Mouse (Mus musculus): ENCODE data around the gene Il10rb. TPM values are rescaled to one million over a fixed set of nuclear protein-coding genes. Genes with fewer than 3 reads are reported as not detected.

Il10rb gene
- total RNA-seq, 2 experiments from 2014 or later: 6.2 to 7.9 TPM

DNA sequence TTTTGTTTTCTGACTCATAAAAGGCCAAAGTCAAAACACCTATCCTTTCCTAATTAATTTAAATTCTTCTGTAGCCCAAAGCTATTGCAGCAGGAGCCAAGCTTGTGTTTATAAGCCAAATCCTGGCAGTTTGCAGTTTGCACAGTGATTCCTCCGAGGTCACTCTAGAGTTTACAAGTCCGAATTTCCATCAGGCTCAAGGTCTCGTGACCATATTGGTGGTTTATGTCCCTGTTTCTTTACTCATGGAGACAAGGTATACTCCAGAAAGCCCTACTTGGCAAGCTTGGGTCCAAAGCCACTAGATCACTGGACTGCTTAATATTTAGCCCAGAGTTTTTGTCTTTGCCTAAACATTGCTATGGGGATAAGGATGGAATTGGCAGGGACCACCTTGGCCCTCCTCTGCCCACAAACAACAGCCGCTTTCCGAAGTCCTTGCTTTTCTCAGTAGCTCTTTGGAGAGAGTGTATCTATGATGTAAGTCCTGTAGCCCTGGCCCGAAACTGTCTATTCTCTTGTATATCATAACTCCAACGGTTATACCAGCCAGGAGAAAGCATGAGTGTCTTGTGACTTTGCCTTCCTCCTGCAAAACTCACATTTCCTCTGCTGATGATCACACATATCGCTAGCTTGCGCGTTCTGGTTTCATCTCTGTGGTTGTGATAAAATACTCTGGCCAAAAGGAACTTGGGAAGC lies 19.4 kb upstream of the Il10rb start:
- H3K4me3 ChIP-seq: no peak overlapping the region
- DNase-seq: no peak
- peak overlapping the region; percentile 28; the same call in 1 of the 2 replicates for H3K27ac ChIP-seq
- intact Hi-C loops (cut with DNase I): no loop called here
- TF ChIP-seq CTCF (IDR thresholded peaks at IDR 0.05): no peak

DNA sequence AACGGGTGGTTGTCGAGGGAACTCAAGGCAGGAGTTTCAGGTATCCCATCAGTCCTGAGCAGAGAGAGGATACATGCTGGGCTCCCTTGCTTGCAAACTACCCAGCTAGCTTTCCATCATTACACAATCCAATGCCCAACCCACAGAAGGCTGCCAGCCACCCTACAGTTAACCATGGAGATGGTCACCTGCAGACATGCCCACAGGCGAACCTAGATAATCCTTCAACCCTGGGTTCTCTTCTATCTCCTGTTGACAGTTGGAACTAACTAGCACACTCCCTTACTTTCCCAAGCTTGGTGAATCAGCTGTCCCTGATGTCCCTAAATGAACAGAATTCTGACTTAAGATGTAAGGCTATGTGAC lies 18.9 kb upstream of the Il10rb start:
- intact Hi-C loops (cut with DNase I): no loop called here
- DNase-seq: no peak
- Histone ChIP-seq H3K27ac (no peak overlapping the region), H3K4me3 (no peak overlapping the region)
- TF ChIP-seq CTCF (IDR thresholded peaks at IDR 0.05): no peak

- no peak overlapping the region for H3K4me3 ChIP-seq
- DNase-seq: no peak
- no peak overlapping the region for H3K27ac ChIP-seq
- TF ChIP-seq CTCF (IDR thresholded peaks at IDR 0.05): peak; percentile 64
- intact Hi-C loops (cut with DNase I): loop anchor here (1.0 kb wide), 1 partner anchor 32 kb away; no protein-coding TSS in a partner anchor
Measured at GRCm38 (mm10) chr16:91390100-91390499, 15.9 kb upstream of the Il10rb start.

DNA sequence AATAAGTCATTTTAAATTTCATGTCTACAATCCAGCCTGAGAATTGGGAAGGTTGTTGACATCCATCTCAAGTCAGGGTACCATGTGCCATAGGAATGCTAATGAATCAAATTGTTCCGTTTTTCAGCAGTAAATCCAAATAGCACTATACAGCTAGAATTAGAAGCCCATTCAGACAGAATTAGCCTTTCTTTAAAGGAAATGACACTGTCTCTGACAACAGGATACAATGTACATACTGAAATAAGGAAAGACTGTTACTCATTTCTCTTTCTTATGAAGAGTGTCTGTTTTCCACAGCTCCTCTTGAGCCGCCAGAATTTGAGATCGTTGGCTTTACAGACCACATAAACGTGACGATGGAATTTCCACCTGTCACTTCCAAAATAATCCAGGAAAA lies 14.5 kb upstream of the Il10rb start, which contains the start of gene Gm21970:
Gm21970 (plus strand) TSS at position 301 of the 400 bp plus-strand sequence.
- TF ChIP-seq CTCF (IDR thresholded peaks at IDR 0.05): no peak
- H3K4me3 ChIP-seq: no peak within 1 kb of the TSS
- H3K27ac ChIP-seq: no peak within 1 kb of the TSS
- DNase-seq: no peak
- intact Hi-C loops (cut with DNase I): no loop called here

GRCm38 (mm10) chr16:91394826-91395410 lies 11.0 kb upstream of the Il10rb start:
- Histone ChIP-seq H3K27ac (no peak overlapping the region), H3K4me3 (no peak overlapping the region)
- TF ChIP-seq CTCF (IDR thresholded peaks at IDR 0.05): no peak
- intact Hi-C loops (cut with DNase I): no loop called here
- DNase-seq: no peak

DNA sequence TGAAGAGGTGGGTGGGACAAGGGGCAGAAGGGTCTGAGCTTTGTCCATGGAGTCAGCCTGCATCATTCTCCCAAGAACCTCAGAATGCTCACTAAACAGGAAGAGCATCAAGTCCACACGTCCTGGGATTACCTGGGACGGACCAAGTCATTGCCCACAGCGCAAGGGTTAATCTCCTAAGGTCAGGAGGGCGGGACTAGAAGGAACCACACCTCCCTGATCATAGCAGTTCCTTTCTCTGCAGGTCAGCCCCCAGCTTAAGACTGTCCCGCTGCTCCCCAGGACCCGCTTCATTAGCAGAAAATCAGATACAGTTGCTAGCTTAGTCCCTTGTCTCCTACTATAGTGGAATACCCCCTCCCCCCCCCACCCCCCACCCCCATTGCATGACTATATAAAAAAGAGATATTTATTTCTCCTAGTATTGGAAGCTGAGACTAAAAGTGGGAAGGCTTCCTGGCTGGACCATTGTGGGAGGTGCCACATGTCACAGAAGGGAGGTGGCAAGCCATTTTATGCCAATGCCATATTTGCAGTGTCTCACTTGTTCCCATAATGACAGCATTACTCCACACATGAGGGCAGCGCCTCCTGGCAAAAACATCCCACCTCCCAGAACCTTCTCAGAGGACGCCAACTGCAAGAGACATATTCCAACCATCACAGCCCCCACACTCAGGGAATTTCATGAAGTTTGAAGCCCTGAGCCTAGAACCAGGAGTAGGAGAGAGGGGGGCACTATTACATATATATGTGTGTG lies 10.2 kb upstream of the Il10rb start:
- no peak for DNase-seq
- H3K27ac ChIP-seq: no peak overlapping the region
- no peak for TF ChIP-seq CTCF (IDR thresholded peaks at IDR 0.05)
- intact Hi-C loops (cut with DNase I): no loop called here
- H3K4me3 ChIP-seq: no peak overlapping the region

DNA sequence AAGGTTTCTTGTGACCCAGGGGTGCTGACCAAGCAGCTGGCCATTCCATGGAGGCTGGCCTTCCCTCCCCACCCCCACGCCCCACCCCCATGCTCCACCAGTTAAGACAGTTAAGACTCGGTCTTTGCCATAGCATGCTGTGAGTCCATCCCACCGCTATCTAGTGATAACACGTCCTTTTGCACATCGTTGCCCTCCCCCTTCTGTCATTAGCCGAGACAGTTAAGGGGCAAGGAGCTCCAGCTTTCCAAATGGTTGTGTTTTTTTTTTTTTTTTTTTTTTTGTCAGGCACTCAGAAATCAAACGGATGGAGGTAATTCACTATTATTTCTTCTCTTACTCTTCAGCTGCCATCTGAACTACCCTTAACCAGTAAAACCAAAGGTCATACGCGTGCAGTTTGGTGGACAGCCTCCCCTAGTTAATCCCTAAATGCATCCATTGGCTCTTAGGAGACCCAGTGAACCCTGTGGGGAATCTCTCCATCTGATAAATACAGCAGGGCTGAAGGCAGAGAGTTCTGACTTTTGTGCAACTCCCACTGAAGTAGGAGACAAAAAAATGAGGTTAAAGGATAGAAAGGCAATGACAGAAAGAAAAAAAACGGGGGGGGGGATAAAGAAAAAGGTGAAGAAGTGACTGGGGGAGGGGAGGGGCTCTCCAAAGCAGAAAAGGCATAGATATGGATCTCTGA lies 9.0 kb upstream of the Il10rb start:
- intact Hi-C loops (cut with DNase I): no loop called here
- Histone ChIP-seq H3K4me3 (no peak overlapping the region), H3K27ac (no peak overlapping the region)
- DNase-seq: no peak
- TF ChIP-seq CTCF (IDR thresholded peaks at IDR 0.05): no peak

DNA sequence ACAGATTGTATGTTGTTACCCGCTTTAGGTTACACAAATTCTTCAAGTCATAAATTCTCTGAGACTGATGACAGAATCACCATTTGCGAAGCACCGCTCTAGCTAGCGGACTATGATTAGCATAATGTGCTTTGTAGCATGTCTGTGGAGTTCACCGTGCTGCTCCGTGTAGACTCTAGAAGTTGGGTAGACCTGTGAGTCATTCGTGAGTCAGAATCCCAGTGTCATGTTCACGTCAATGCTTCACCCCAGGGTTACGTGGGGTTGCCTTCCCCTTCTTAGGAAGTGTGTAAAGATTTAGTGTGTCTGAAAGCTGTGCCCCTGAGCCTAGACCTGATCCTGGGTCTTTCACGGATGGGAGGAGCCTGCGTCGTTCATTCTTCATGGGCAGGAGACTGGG lies 7.9 kb upstream of the Il10rb start:
- no peak overlapping the region for H3K27ac ChIP-seq
- intact Hi-C loops (cut with DNase I): no loop called here
- no peak for DNase-seq
- H3K4me3 ChIP-seq: no peak overlapping the region
- TF ChIP-seq CTCF (IDR thresholded peaks at IDR 0.05): no peak

DNA sequence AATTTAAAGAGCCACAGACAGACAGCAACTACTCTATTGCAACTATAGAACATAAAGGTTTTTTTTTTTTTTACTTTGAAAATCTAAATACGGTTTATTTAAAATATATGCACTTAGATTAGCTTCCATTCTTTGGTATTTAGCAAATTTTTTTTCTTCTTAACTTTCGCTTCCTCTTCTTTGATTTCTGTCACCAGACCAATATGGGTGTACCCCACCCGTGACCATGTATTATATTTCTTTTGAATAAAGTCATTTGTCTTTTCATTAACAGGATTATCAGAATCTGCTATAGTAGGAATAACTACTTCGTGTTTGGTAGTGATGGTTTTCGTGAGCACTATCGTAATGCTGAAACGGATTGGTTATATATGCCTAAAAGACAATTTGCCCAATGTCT lies 7.0 kb upstream of the Il10rb start:
- no peak for DNase-seq
- Histone ChIP-seq H3K27ac (no peak overlapping the region), H3K4me3 (no peak overlapping the region)
- intact Hi-C loops (cut with DNase I): no loop called here
- TF ChIP-seq CTCF (IDR thresholded peaks at IDR 0.05): no peak

DNA sequence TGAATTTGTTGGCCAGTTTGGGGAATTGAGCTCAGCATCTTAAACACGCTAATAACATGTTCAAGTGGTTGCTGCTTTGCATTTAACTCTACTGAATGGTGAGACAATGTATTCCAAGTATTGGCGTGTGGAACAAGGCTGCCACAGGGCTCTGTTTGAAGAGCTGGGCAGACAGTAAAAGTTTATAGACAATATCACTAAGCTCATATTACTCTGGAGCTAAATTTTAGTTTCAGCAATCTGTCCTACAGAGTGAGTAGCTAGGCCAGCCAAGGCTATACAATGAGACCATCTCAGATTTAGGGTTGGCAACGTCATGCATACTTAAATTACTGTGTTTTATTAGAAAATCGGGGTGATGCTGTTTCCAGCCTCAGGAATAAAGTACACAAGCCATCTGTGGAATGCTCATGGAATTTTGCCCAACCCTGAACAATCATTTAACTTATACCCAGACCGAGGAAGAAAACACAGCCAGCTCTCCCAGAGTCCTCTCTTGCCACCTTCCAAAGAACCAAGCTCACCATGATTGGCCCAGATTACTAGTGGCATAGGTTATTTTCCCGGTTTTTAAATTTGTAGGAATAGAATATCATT lies 4.3 kb upstream of the Il10rb start:
- no peak for DNase-seq
- intact Hi-C loops (cut with DNase I): no loop called here
- Histone ChIP-seq H3K27ac (no peak overlapping the region), H3K4me3 (no peak overlapping the region)
- no peak for TF ChIP-seq CTCF (IDR thresholded peaks at IDR 0.05)

- no peak for TF ChIP-seq CTCF (IDR thresholded peaks at IDR 0.05)
- H3K27ac ChIP-seq: no peak overlapping the region
- no peak for DNase-seq
- no peak overlapping the region for H3K4me3 ChIP-seq
- intact Hi-C loops (cut with DNase I): no loop called here
Measured at GRCm38 (mm10) chr16:91403784-91404183, 2.2 kb upstream of the Il10rb start.

GRCm38 (mm10) chr16:91404187-91404586 lies 1.8 kb upstream of the Il10rb start:
- H3K4me3 ChIP-seq: no peak overlapping the region
- no peak overlapping the region for H3K27ac ChIP-seq
- TF ChIP-seq CTCF (IDR thresholded peaks at IDR 0.05): no peak
- DNase-seq: no peak
- intact Hi-C loops (cut with DNase I): no loop called here
